Mouse (Mus musculus): Measurements from ENCODE around the gene Gm13030.
"Not testable (repeated sequence)": the region's sequence is repeated elsewhere in the genome, so short reads cannot be mapped to it uniquely, and the experiment has no call there.

The Gm13030 gene

GRCm38 (mm10) chr4:138873864-138874263 is at the start of gene Gm13030:
Gene Gm13030 (minus strand): TSS chr4:138873964.
- in situ Hi-C loops (cut with MboI, MseI) = no loop called here

- in situ Hi-C loops (cut with MboI, MseI) = loop anchor here in 1 of 2 experiments (5.0 kb wide), 1 partner anchor 50 kb away; the partner anchor contains the start of gene Tmco4
Measured at GRCm38 (mm10) chr4:138922131-138922459, 48.3 kb upstream of the Gm13030 start.

GRCm38 (mm10) chr4:138921254-138922130 is 47.7 kb upstream of the Gm13030 start:
- in situ Hi-C loops (cut with MboI, MseI) = loop anchor here in 1 of 2 experiments (5.0 kb wide), 1 partner anchor 51 kb away; the partner anchor contains the start of gene Tmco4

GRCm38 (mm10) chr4:138917282-138917681 is 43.5 kb upstream of the Gm13030 start:
- in situ Hi-C loops (cut with MboI, MseI) = no loop called here

GRCm38 (mm10) chr4:138913797-138914196 is 40.0 kb upstream of the Gm13030 start, which contains the start of gene Otud3:
Gene Otud3 (minus strand): TSS chr4:138913945.
- in situ Hi-C loops (cut with MboI, MseI) = no loop called here

- in situ Hi-C loops (cut with MboI, MseI) = no loop called here
Measured at GRCm38 (mm10) chr4:138913141-138913787, 39.5 kb upstream of the Gm13030 start.

- in situ Hi-C loops (cut with MboI, MseI) = no loop called here
Measured at GRCm38 (mm10) chr4:138905624-138906337, 32.0 kb upstream of the Gm13030 start.

GRCm38 (mm10) chr4:138899361-138899760 is 25.6 kb upstream of the Gm13030 start:
- in situ Hi-C loops (cut with MboI, MseI) = no loop called here

GRCm38 (mm10) chr4:138893789-138894188 is 20.0 kb upstream of the Gm13030 start:
- in situ Hi-C loops (cut with MboI, MseI) = not testable (repeated sequence)

- in situ Hi-C loops (cut with MboI, MseI) = no loop called here
Measured at GRCm38 (mm10) chr4:138892655-138893054, 18.9 kb upstream of the Gm13030 start.

- in situ Hi-C loops (cut with MboI, MseI) = no loop called here
Measured at GRCm38 (mm10) chr4:138889635-138890034, 15.9 kb upstream of the Gm13030 start.

GRCm38 (mm10) chr4:138889165-138889564 is 15.4 kb upstream of the Gm13030 start:
- in situ Hi-C loops (cut with MboI, MseI) = no loop called here

GRCm38 (mm10) chr4:138884261-138884660 is 10.5 kb upstream of the Gm13030 start:
- in situ Hi-C loops (cut with MboI, MseI) = no loop called here

GRCm38 (mm10) chr4:138882179-138882578 is 8.4 kb upstream of the Gm13030 start:
- in situ Hi-C loops (cut with MboI, MseI) = no loop called here

- in situ Hi-C loops (cut with MboI, MseI) = no loop called here
Measured at GRCm38 (mm10) chr4:138880811-138881584, 7.2 kb upstream of the Gm13030 start.

GRCm38 (mm10) chr4:138879808-138880207 is 6.0 kb upstream of the Gm13030 start:
- in situ Hi-C loops (cut with MboI, MseI) = no loop called here

- in situ Hi-C loops (cut with MboI, MseI) = no loop called here
Measured at GRCm38 (mm10) chr4:138878783-138879182, 5.0 kb upstream of the Gm13030 start.

- in situ Hi-C loops (cut with MboI, MseI) = no loop called here
Measured at GRCm38 (mm10) chr4:138877731-138878130, 4.0 kb upstream of the Gm13030 start, which contains the start of gene Pla2g2e. Gene Pla2g2e (plus strand): TSS chr4:138877942.

GRCm38 (mm10) chr4:138875986-138876385 is 2.2 kb upstream of the Gm13030 start:
- in situ Hi-C loops (cut with MboI, MseI) = no loop called here

- in situ Hi-C loops (cut with MboI, MseI) = not testable (repeated sequence)
Measured at GRCm38 (mm10) chr4:138875275-138875674, 1.5 kb upstream of the Gm13030 start.

- in situ Hi-C loops (cut with MboI, MseI) = loop anchor here in 1 of 2 experiments (10.0 kb wide), 1 partner anchor 554 kb away; no protein-coding TSS in a partner anchor
Measured at GRCm38 (mm10) chr4:138868666-138869065, 5.1 kb downstream of the Gm13030 start.
